Mouse (Mus musculus): Measurements from ENCODE around the gene Parva.

Gene Parva

DNA sequence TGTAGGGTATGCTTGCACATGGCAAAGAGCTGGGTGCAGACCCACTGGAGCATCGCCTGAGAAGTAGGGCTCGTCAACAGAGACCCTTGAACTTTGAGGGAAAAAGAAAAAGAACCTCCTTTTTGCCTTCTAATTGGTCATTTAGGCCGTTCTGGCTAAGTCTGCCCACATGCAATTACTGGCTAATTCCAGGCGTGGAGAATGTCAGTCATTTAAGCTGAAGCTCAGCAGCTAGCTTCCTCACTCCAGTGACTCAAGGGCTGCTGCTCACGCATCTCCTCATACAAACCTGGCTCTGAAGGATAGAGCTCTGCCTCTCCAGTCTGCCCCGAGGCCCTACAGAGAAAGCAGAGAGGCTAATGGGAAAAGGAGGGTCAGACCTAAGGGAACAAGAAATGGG lies 162.2 kb downstream of the Parva start:
- in situ Hi-C loops (cut with MboI; ENCODE audit: unreplicated experiment in 2 of 2) = no loop called here

- in situ Hi-C loops (cut with MboI; ENCODE audit: unreplicated experiment in 2 of 2) = no loop called here
Observed at GRCm38 (mm10) chr7:112593586-112593985, 166.3 kb downstream of the Parva start.

- in situ Hi-C loops (cut with MboI; ENCODE audit: unreplicated experiment in 2 of 2) = no loop called here
Observed at GRCm38 (mm10) chr7:112595226-112595850, 168.0 kb downstream of the Parva start.

- in situ Hi-C loops (cut with MboI; ENCODE audit: unreplicated experiment in 2 of 2) = no loop called here
Observed at GRCm38 (mm10) chr7:112599650-112600049, 172.3 kb downstream of the Parva start.

DNA sequence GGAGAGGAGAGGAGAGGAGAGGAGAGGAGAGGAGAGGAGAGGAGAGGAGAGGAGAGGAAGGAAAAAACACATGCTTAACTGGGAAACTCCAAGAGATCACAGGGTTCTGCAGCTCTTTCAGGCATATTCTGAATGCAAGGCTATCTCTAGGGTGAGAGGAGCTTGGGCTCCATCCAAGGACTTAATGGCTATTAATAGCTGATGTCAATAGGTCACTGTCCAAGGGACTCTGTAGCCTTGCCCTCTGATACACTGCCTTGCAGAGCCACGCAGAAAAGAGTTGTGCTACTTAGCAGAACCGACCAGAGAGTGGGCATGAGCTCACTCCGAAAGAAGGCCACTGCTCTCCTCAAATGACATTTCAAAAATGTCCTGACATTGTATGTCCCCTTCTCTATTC lies 172.9 kb downstream of the Parva start:
- in situ Hi-C loops (cut with MboI; ENCODE audit: unreplicated experiment in 2 of 2) = no loop called here

DNA sequence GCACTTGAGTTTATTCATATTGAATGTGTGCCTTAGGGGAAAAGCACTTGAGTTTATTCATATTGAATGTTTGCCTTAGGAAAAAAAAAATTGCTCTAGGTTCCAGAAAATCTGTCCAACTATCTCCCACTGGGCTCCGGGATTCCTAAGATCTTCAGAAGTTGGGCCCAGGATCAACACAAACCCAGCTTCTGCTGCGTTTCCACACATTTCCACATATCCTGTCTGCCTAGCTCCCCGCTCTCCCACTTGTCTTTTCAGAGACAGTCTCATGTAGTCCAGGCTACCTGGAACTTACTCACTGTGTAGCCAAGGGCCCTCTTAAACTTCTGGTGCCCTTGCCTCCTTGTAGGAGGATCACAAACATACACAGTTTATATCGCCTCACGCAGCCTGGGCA lies 175.7 kb downstream of the Parva start:
- in situ Hi-C loops (cut with MboI; ENCODE audit: unreplicated experiment in 2 of 2) = no loop called here

- in situ Hi-C loops (cut with MboI; ENCODE audit: unreplicated experiment in 2 of 2) = no loop called here
Observed at GRCm38 (mm10) chr7:112603496-112604170, 176.3 kb downstream of the Parva start.

DNA sequence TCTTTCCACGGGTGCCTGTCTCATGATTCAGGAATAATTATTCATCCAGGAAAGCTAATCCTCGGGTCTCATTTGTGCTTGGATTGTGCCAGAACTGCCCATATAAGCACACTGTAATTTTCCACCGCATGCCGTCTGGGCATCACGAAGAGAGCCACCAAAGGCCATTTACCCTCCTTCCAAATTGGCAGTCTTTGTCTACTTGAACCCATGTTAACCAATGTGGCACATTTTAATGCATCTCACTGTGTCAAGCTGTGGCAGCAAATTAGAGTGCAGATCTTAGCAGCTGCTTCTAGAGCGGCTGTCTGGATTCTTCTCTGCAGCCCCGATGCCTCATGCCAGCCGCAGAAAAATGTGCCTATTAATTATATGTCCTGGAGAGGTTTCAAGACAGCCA lies 176.9 kb downstream of the Parva start:
- in situ Hi-C loops (cut with MboI; ENCODE audit: unreplicated experiment in 2 of 2) = no loop called here

DNA sequence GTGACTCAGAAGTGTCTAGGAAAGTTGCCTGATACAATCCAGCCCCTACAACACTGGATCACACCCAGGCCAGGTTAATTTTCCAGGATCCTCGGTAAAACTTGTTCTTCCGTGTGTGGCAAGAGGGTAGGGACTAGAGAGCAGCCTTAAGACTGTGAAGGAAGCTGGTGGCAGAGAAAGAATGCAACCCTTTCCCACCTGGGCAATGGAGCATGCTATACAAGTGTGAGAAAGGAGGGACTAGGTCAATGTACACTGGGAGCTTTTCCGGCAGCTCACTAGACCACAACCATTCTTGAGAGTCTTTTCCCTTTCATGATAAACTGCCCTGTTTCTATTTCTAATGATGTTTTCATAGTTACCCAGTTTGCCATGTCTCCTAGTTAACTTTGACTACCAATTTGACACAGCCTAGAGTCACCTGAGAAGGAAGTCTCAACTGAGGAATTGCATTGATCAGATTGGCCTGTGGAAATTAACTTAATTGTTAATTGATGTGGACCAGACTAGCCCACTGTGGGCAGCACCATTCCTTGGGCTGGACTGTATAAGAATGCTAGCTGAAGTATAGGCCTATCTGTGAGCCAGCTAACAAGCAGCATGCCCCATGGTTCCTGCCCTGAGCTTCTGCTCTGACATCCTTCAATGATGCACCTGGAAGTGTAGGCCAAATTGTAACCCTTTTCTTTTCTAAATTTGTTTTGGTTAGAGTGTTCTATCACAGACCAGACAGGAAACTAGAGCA lies 186.9 kb downstream of the Parva start:
- in situ Hi-C loops (cut with MboI; ENCODE audit: unreplicated experiment in 2 of 2) = no loop called here

DNA sequence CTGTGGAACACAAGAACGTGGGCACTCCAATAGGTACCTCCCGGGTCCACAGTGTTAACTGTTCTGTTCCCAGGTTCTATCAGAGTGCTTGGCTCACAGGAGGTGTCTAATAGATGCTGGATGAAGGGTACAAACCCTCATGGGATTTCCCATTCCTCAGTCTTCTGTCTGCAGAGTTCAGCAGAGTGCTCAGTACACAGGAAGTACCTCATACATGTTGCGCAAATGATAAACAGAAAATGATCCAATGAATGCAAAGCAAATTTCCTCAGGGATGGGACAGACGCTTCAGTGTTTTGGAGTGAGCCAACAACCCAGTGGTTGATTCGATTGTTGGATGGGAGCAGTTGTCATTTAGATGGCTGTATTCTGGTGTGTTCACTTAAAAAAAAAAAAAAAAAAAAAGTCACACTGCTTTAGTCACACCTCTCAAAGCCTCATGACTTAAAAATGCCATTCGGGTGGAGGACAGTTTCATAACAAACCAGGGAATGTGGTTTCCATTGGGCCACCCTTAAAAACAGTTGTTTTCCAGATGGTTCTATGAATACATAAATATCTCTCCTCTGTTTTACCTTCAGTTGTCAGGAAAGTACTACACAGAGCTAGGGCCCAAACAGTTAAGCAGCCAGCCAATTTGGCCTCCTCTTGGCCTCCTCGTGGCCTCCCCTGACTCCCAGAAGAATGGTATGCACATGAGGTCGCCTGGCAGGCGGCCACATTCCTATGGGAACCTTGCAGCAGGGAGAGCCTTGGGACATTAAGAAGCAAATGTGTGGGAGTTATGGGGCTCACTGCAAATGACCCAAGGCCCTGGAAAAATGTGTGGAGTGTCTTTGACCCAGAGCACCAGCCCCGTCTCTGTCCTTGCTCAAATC lies 187.7 kb downstream of the Parva start:
- in situ Hi-C loops (cut with MboI; ENCODE audit: unreplicated experiment in 2 of 2) = no loop called here

GRCm38 (mm10) chr7:112620322-112621179 lies 193.2 kb downstream of the Parva start:
- in situ Hi-C loops (cut with MboI; ENCODE audit: unreplicated experiment in 2 of 2) = no loop called here

DNA sequence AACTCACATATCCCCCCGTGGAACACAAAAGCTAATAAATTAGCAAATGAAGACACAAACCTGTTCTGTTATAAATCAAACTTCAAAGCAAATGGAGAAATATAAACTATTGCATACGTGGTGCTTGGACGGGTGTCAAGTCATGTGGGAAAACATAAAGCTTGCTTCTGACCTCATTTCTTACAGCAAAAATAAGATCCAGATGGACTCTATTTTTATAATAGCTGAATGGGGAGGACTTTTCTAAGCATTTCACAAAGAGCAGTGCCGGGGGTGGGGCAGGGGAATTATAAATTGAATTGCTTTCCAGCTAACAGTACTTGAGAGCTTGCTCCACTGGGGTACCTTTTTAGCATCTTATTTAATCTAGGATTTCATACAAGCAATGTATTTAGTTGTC lies 200.2 kb downstream of the Parva start:
- in situ Hi-C loops (cut with MboI; ENCODE audit: unreplicated experiment in 2 of 2) = no loop called here

- in situ Hi-C loops (cut with MboI; ENCODE audit: unreplicated experiment in 2 of 2) = no loop called here
Observed at GRCm38 (mm10) chr7:112634505-112635213, 207.4 kb downstream of the Parva start.

DNA sequence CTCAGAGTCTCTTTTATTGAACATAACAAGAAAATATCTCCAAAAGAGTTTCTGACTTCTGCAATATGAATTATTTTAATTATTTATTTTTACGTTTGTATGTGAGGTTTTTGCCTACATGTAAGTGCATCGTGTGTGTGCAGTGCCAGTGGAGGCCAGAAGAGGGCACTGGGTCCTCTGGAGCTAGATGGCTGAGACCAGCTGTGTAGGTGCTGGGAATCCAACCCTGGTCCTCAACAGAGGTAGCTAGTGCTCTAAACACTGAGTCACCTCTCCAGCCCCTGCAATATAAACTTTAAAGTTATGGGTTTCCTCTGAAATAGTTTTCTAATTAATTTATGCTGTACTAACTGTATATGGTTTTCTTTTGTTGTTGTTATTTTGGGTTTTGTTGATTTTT lies 208.6 kb downstream of the Parva start:
- in situ Hi-C loops (cut with MboI; ENCODE audit: unreplicated experiment in 2 of 2) = no loop called here
